Mouse (Mus musculus) layer of hippocampus, adult 2 months (tissue): ENCODE measurements around the gene Med13l. TPM values are rescaled to one million over a fixed set of nuclear protein-coding genes. Genes with fewer than 3 reads are reported as not detected.

Experiments
- DNase-seq, 2 experiments: peaks; one replicate each; pipeline ENCODE4 v3.0.0; 2022; ENCODE audit warnings: low spot score in 2 of 2
- H3K27ac ChIP-seq: fragments of 200-600 bp; 2 replicates; pipeline ENCODE4 v1.8.1; 2022
- H3K4me3 ChIP-seq: fragments of 200-600 bp; 2 replicates; pipeline ENCODE4 v1.8.1; 2022; ENCODE audit warnings: mild to moderate bottlenecking
- CTCF ChIP-seq: fragments of 200-600 bp; conservative IDR thresholded peaks from 2 replicates; pipeline ENCODE4 v1.8.1; 2022; ENCODE audit warnings: antibody characterized with exemption, mild to moderate bottlenecking, moderate library complexity
- long read RNA-seq, 2 experiments: library from polyadenylated mRNA; stranded (forward); transcript quantifications; one replicate each; pipeline ENCODE4 v2.0.0; 2021; ENCODE audit warnings: borderline mapping rate in 2 of 2
- total RNA-seq, 2 experiments: library from RNA; stranded (reverse); gene quantifications; 2 replicates each; pipeline ENCODE4 v1.2.3; 2021

The Med13l gene
- total RNA-seq = 100 to 1,000 TPM; 121 to 128 TPM
- long read RNA-seq, experiment 1, full-length matches to known transcripts = 2 of 10 reads
- long read RNA-seq, experiment 1, partial matches to known transcripts = 6 of 10 reads
- long read RNA-seq, experiment 1, other reads (novel, unspliced or antisense) = 2 of 10 reads
- long read RNA-seq, experiment 2, partial matches to known transcripts = 11 of 16 reads
- long read RNA-seq, experiment 2, other reads (novel, unspliced or antisense) = 5 of 16 reads

DNA sequence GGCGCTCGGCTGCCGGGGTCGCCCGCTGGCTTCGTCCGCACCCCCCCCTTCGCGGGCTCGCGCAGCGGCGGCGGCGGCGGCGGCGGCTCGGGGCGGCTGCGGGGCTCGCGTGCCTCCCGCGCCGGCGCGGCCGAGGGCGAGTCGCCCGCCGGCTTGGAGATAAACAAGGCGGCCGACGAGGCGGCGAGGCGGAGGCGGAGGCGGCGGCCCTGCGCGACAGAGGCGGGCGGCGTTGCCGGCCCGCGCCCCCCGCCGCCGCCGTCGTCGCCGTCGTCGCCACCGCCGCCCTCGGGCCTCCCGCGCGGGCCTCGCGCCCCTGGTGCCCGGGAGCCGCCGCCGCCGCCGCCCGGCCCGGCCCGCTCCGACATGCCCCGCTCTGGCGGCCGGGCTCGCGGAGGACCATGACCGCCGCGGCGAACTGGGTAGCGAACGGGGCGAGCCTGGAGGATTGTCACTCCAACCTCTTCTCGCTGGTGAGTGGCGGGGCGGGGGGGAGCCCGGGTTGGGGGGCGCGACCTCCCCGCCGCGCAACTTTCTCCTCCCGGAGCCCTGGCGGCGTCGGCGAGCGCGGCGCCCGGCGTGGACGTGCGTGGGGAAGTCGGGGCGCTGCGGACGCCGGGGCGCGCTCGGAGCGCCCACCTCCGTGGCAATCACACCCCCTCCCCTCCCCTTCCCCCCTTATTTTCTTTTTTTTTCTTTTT is at the start of gene Med13l:
TSS of gene Med13l (plus strand) at position 295 of the 701 bp plus-strand sequence.
- Histone ChIP-seq H3K4me3 (peak within 1 kb of the TSS; percentile 81), H3K27ac (peak within 1 kb of the TSS; percentile 98)
- DNase-seq = peak in 1 of 2 experiments; percentile 25
- peak; percentile 45 for TF ChIP-seq CTCF

DNA sequence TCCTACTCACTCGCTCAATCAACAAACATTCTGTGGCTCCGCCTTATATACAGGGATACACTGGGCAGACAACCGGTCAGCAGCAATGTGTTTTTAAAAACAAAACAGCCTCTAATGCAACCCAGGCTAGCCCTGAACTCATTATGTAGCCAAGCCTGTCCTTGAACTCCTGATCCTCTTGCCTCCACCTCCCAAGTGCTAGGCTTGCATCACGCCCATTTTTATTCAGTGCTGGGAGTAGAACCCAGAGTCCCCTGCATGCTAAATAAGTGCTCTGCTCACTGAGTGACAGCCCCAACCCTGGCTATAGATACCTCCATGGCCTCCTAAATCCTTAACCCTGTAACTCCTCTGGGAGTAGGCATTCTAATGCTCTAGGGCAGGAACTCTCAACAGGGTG is 49.5 kb upstream of the Med13l start:
- no peak for TF ChIP-seq CTCF
- H3K4me3 ChIP-seq = no peak overlapping the region
- DNase-seq = no peak
- H3K27ac ChIP-seq = no peak overlapping the region

DNA sequence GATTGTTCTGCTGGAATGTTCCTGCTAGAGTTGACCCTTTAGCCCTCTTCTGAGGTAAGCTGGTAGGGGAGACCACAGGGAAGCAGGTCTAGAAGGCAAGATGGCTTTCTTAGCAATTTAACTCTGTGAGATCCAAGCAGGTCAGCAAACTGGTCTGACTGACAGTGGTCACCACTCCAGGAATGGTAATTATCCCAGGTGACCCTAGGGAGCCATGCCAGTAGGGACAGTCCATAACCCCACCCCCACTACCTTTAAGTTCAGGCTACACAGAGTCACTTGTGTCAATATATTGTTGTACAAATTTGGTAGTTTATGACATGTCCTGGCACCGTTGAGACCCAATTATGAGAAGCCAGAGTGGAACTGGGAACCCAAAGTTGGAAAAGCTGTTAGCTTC is 47.5 kb upstream of the Med13l start:
- Histone ChIP-seq H3K4me3 (no peak overlapping the region), H3K27ac (0 out of 2 replicates have a peak overlapping the region, but pooled peaks have one; percentile 77)
- no peak for DNase-seq
- no peak for TF ChIP-seq CTCF

DNA sequence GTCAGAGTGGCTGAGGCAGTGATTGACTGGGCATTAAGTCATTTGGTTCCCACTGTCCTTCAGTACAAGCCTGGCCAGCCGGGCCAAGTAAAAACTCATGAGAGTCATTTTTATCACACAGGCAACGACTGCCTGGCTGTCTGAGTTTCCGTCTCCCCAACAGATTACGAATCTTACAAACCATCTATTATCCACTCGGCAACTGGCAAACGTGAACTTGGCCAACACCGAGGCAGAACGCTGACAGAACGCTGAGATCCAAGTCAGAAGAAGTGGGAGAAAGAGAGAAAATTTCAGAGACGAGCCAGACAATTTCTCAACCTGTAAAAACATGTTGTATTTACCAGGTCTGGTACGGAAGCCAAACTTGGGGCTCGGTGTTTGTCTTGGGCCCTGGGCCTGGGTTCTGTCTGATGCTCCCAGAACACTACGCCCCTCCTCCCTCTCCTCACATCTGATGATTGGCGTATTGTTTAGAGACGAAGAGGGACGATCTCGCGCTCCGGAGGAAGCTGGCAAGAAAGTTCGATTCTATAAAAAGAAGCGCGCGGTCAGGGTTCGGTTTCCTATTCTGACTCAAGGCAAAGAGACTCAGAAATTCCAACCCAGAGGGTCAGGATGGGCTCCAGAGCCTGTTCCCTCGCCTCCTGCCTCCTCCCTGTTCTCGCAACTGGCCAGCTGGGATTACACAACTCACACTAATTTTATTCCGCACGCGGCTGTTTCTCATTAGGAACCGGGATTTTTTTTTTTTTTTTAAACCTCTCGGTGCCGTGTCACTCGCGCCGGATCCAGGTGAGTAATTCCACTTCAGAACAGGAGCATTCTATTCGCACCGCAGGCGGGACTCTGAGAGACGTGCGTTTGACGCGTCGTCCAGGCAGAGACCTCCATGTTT is 46.6 kb upstream of the Med13l start:
- peak overlapping the region; percentile 77 for H3K27ac ChIP-seq
- H3K4me3 ChIP-seq = peak overlapping the region; percentile 55
- TF ChIP-seq CTCF = no peak
- peak; percentile 42 to 50 for DNase-seq

DNA sequence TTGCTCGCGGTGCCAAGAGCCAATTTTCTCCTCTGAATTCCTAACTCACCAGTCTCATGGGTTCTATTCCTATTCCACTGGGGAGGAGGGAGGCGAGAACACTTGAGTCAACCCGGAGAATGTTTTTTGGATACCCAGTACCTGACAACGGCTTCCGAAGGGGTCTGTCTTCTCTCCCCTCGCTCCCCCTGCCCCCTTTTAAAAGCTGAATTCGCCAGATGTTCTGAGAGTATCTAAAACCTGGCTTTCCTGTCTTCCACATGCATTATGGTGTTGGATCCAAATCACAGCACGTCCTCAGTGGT is 46.0 kb upstream of the Med13l start:
- DNase-seq = no peak
- H3K27ac ChIP-seq = peak overlapping the region; percentile 77

DNA sequence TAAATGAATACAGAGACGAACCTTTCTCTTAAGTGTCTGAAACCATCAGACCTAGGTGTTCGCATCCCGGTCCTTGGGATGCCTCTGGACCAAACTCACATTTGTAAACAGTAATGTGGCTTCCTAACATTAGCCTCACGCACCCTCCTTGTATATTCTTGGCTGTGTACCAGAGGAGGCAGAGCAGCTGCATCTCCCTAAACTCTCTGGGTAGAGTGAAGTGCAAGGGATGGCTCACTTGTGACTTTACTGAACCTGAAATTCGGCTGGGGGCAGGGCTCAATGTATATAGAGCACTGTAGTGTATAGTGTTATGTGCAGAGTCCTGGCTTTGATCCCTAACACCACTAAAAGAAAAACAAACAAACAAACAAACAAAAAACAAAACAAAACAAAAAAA is 45.6 kb upstream of the Med13l start:
- H3K27ac ChIP-seq = peak overlapping the region; percentile 77
- no peak for TF ChIP-seq CTCF
- DNase-seq = no peak
- H3K4me3 ChIP-seq = peak overlapping the region; percentile 55

More for the DNA sequence above, 46.0 kb upstream of the Med13l start:
- no peak for TF ChIP-seq CTCF
- H3K4me3 ChIP-seq = peak overlapping the region; percentile 55

DNA sequence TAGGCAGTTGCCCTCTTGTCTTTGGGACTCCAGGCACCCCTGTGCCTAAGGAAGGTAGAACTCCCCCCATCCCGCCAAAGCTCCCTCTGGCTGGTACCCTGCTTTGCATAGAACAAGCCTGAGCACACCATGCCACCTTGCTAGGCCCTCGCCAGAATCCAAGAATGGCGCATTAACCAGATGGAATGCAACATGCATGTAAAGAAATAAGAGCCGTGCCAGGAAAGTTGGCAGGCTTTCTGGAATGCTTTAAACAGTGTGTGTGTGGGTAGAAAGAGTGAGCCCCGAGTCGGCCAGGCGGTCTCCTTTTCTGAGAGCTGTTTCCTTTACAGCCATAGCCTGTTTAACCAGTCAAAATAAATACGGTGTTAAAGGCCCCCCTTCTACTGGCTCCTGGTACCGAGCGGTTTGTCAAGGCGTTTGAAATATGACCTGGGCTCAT is 45.2 kb upstream of the Med13l start:
- DNase-seq = peak; percentile 51 to 53
- Histone ChIP-seq H3K27ac (no peak overlapping the region), H3K4me3 (no peak overlapping the region)
- TF ChIP-seq CTCF = no peak

DNA sequence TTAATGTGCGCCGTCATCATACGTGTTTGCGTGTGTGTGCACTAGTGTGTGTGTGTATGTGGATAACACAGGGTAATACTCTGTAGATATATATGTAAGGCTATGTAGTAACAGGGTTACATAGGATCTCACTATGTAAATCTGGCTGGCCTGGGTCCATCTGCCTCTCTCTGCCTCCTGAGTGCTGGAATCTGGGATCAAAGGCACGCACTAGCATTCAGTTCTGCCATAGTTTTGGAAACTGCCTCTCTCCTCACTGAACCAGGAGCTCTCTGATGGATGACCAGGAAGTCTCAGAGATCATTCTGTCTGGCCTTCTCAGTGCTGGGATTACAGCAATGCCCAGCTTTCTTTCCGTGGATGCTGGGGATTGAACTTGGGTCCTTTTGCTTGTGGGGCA is 44.4 kb upstream of the Med13l start:
- Histone ChIP-seq H3K4me3 (no peak overlapping the region), H3K27ac (no peak overlapping the region)
- no peak for DNase-seq
- no peak for TF ChIP-seq CTCF

DNA sequence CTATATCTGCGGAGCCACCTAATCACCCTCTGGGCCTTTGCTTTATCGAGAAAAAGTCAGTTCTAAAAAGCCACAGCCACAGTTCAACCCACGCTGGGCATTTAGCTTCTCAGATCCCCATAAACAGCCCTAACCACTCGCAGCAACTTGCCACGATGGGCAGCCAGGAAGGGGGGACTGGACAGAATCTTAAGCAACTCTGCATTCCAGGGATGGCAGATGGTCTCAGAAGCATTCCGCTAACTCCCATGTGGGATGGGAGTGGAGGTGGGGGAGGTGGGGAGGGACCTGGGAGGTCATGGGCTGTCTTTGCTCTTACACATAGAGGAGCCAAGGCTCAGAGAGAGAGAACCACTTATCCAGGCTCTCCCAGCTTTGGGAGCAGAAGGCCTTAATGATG is 44.0 kb upstream of the Med13l start:
- Histone ChIP-seq H3K4me3 (no peak overlapping the region), H3K27ac (no peak overlapping the region)
- no peak for TF ChIP-seq CTCF
- DNase-seq = no peak

DNA sequence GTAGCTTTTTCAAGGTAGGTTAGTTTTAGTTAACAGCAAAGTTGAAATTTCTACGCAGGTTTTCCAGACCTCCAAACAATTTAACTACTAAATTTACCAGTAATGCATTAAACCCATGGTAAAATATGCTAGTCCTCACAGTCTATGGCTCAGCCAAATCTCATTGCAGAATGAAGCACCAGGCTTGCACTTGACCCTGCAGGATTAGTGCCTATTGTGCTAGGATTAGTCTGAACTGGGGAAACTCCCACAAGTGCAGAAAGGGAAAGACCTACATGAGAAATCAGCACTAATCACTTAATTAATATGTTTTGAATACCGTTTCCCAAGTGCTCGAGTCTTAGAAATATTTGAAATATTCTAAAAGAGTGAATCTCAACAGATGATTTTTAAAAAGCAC is 40.0 kb upstream of the Med13l start:
- H3K27ac ChIP-seq = no peak overlapping the region
- DNase-seq = no peak
- no peak overlapping the region for H3K4me3 ChIP-seq
- no peak for TF ChIP-seq CTCF

DNA sequence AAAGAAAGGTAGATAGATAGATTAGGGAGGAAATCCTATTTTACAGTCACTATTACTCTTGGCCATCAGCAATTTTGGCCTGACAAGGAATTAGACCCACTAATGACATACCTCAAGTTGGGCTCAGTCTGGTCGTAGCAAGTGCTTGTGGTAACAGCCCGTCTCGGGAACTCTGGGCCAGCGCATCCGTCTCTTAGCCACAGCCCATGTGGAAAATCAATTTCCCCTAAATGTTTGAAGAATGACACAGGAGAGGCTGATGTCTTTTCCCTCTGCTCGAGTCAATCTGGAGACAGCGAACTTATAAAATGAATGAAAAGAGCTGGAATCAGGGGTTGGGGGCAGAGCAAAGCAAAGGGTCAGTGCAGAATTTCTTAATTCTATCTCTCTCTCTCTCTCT is 36.1 kb upstream of the Med13l start:
- no peak overlapping the region for H3K27ac ChIP-seq

DNA sequence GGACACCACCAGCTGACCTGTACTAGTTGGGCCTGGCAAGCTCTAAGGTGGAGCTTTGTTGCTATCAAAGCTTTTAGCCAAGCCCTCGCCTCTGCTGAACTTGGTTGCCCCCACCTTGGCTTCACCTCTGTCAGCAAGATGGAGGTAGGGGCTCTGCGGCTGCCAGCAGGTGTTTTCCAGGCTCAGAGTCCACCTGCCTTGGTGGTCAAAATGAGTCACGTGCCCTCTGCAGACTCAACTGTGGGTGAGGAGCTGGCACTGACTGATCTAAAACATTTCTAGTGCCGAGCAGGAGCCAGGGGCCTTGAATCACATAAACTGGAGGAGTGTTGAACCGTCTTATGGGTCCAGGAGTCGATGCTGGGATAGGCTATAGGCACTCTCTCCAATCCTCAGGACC is 34.8 kb upstream of the Med13l start:
- no peak overlapping the region for H3K27ac ChIP-seq
- DNase-seq = no peak
- no peak for TF ChIP-seq CTCF
- no peak overlapping the region for H3K4me3 ChIP-seq

More for the DNA sequence above, 36.1 kb upstream of the Med13l start:
- no peak for DNase-seq
- no peak for TF ChIP-seq CTCF
- no peak overlapping the region for H3K4me3 ChIP-seq

DNA sequence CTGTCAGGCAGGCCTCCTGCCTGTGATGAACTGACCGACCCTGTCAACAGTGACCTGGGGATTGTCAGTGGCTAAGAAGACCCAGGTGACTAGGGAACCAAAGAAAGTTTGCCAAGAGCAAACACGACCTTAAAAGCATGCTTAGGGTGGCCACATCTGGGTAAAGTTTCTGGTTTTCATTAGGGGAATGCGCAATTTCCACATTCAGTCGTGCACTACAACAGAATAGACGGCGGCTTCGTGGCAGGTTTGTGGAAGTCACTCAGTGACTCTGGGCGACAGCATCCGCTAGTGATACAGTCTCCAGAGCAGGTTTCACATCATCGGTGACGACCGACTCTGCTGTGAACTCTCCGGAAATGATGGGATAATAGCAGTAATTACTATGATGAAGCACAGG is 34.0 kb upstream of the Med13l start:
- no peak for TF ChIP-seq CTCF
- H3K27ac ChIP-seq = no peak overlapping the region
- DNase-seq = no peak
- no peak overlapping the region for H3K4me3 ChIP-seq

DNA sequence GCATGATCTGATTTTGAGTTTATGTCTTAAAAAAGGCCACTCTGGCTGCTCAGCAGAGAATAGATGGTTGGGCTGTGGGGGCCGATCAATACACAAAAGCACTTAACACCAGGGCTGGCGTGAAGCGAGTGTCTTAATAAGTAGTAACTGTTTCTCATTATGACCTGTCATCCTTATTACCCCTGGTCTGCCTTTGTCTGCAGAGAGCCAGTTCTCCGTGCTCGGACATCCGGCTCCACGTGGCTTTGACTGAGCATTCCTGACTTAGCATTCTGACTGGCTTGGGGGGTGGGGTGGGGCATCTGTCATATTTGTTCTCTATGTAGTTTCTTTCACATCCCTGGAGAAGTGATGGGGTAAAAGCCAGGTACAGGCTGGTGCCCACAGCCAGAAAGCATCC is 31.2 kb upstream of the Med13l start:
- TF ChIP-seq CTCF = no peak
- DNase-seq = no peak

More for the DNA sequence above, 31.2 kb upstream of the Med13l start:
- no peak overlapping the region for H3K4me3 ChIP-seq
- no peak overlapping the region for H3K27ac ChIP-seq
